Mouse (Mus musculus): ENCODE measurements at regions not wholly inside any gene's neighbourhood (a gene's known extent, or its start where the extent isn't known, plus 50 kb on each side); places are given as distances from the start of the nearest gene placed in this dataset.

DNA sequence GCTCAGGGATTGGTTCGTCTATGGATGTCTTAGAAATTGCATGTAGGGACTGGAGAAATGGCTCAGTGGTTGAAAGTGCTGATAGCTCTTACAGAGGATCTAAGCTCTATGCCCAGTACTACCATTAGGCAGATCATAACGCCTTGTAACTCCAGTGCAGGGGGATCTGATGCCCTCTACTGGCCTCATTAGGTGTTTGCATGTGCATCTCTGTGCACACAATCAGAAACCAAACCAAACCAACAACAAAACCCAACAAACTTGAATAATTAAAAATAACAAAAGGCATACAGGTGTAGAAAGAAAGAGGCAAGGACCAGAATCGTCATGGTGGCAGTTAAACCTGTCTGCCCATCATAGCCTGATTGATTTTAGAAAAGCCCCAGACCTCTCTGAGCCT is 986.3 kb downstream of the Adgrl2 start:
- TF ChIP-seq POLR2A (IDR thresholded peaks at IDR 0.05; ENCODE audit: borderline replicate concordance, insufficient read depth, low read length) (no peak), CTCF (IDR thresholded peaks at IDR 0.05; ENCODE audit: borderline replicate concordance, insufficient read depth, low read depth, low read length) (no peak)

Measured in cerebellum, adult 2 months (tissue).